Mouse (Mus musculus) B cell, adult 2 months (primary cell): ENCODE results near the gene 1700016C15Rik.

ENCODE experiments used
- DNase-seq, 2 experiments: peaks; one replicate each; pipeline ENCODE4 v3.0.0; 2022

1700016C15Rik gene

GRCm38 (mm10) chr1:177797151-177797755 is 67.6 kb downstream of the 1700016C15Rik start:
- no peak for DNase-seq
